Mouse (Mus musculus) lung, embryonic 14.5 days (tissue): ENCODE measurements at regions not wholly inside any gene's neighbourhood (a gene's known extent, or its start where the extent isn't known, plus 50 kb on each side); places are given as distances from the start of the nearest gene placed in this dataset.
A peak's percentile ranks its signal among the peaks of the same experiment; 100 is the strongest.

Source experiments
- ATAC-seq: fragments of 200-750 bp; cut with Nextera tagmentation; 2 replicates; pipeline ENCODE4 v1.8.0; 2017; ENCODE audit warnings: mild to moderate bottlenecking, moderate TSS enrichment, moderate library complexity; ENCODE audit not compliant: insufficient read depth
- DNase-seq: peaks from one replicate; pipeline ENCODE4 v3.0.0-alpha.2; 2015
- H3K27ac ChIP-seq: fragments of 300-500 bp; sonication (generic); 2 replicates; pipeline ENCODE4 v1.5.1; 2014; ENCODE audit warnings: low read depth, mild to moderate bottlenecking, moderate library complexity
- H3K27me3 ChIP-seq: fragments of 300-500 bp; sonication (generic); 2 replicates; pipeline ENCODE4 v1.6.1; 2014; ENCODE audit warnings: low read length, control low read depth; ENCODE audit not compliant: insufficient read depth
- H3K36me3 ChIP-seq: fragments of 300-500 bp; sonication (generic); 2 replicates; pipeline ENCODE4 v1.6.1; 2014; ENCODE audit warnings: control low read depth; ENCODE audit not compliant: insufficient read depth
- H3K4me1 ChIP-seq: fragments of 300-500 bp; sonication (generic); 2 replicates; pipeline ENCODE4 v1.6.1; 2014; ENCODE audit warnings: antibody characterized with exemption, control low read depth; ENCODE audit not compliant: insufficient read depth
- H3K4me2 ChIP-seq: fragments of 300-500 bp; sonication (generic); 2 replicates; pipeline ENCODE4 v1.6.1; 2014; ENCODE audit warnings: mild to moderate bottlenecking
- H3K4me3 ChIP-seq: fragments of 300-500 bp; sonication (generic); 2 replicates; pipeline ENCODE4 v1.5.1; 2014; ENCODE audit warnings: low read depth, low read length
- H3K9ac ChIP-seq: fragments of 300-500 bp; sonication (generic); 2 replicates; pipeline ENCODE4 v1.6.1; 2014
- H3K9me3 ChIP-seq: fragments of 300-500 bp; sonication (generic); 2 replicates; pipeline ENCODE4 v1.6.1; 2016; ENCODE audit warnings: low read depth, low read length, control low read depth
- CTCF ChIP-seq: IDR thresholded peaks from 2 replicates; pipeline ENCODE4 v1.5.1; 2016; ENCODE audit warnings: antibody characterized with exemption, low read depth
- WGBS: fragments of 180-500 bp; shearing (Covaris S2); extraction: QIAGEN DNeasy Blood & Tissue Kit; methylation state at CpG from one replicate; pipeline ENCODE4 v1.1.7; 2014; 5-methylcytosine and 5-hydroxymethylcytosine counted together

GRCm38 (mm10) chr5:80484676-80485075, 535.3 kb upstream of the Adgrl3 start:
- Histone ChIP-seq H3K4me3 (no peak overlapping the region), H3K9ac (no peak overlapping the region), H3K36me3 (no peaks in the 10 kb centered on the region), H3K27ac (no peak overlapping the region), H3K9me3 (no peaks in the 10 kb centered on the region), H3K4me2 (no peak overlapping the region), H3K4me1 (no peaks in the 10 kb centered on the region), H3K27me3 (no peaks in the 10 kb centered on the region)
- WGBS: 81% methylated on average over 3 of the region's 3 CpGs
- no peak for TF ChIP-seq CTCF
- ATAC-seq (no peak), DNase-seq (no peak)

- ATAC-seq: no peak
Measured at GRCm38 (mm10) chr5:80488332-80488731, 531.6 kb upstream of the Adgrl3 start.

GRCm38 (mm10) chr5:80508672-80509071, 511.3 kb upstream of the Adgrl3 start:
- H3K4me1 ChIP-seq: no peaks in the 10 kb centered on the region
- DNase-seq: peak; percentile 83
- 27% methylated on average over 2 of the region's 2 CpGs for WGBS
- no peaks in the 10 kb centered on the region for H3K9me3 ChIP-seq
- peak; percentile 67 for TF ChIP-seq CTCF
- no peaks in the 10 kb centered on the region for H3K36me3 ChIP-seq
- H3K4me2 ChIP-seq: no peak overlapping the region
- no peaks in the 10 kb centered on the region for H3K27me3 ChIP-seq
- no peak for ATAC-seq
- no peak overlapping the region for H3K4me3 ChIP-seq
- no peak overlapping the region for H3K27ac ChIP-seq
- no peak overlapping the region for H3K9ac ChIP-seq

More at GRCm38 (mm10) chr5:80488332-80488731, 531.6 kb upstream of the Adgrl3 start:
- no peak for TF ChIP-seq CTCF
- Histone ChIP-seq H3K36me3 (no peaks in the 10 kb centered on the region), H3K27me3 (no peaks in the 10 kb centered on the region), H3K9me3 (no peaks in the 10 kb centered on the region), H3K4me3 (no peak overlapping the region), H3K4me2 (no peak overlapping the region), H3K9ac (no peak overlapping the region), H3K27ac (no peak overlapping the region), H3K4me1 (no peaks in the 10 kb centered on the region)
- WGBS: 82% methylated on average over 1 of the region's 1 CpGs
- no peak for DNase-seq

GRCm38 (mm10) chr5:80539997-80540396, 479.9 kb upstream of the Adgrl3 start:
- ATAC-seq (no peak), DNase-seq (no peak)
- Histone ChIP-seq H3K4me2 (no peak overlapping the region), H3K4me1 (no peaks in the 10 kb centered on the region), H3K9me3 (no peaks in the 10 kb centered on the region), H3K9ac (no peak overlapping the region), H3K4me3 (no peak overlapping the region), H3K27me3 (no peaks in the 10 kb centered on the region), H3K36me3 (no peaks in the 10 kb centered on the region), H3K27ac (no peak overlapping the region)
- TF ChIP-seq CTCF: no peak
- 72% methylated on average over 1 of the region's 1 CpGs for WGBS

- no peak for TF ChIP-seq CTCF
- no peak overlapping the region for H3K4me3 ChIP-seq
- no peaks in the 10 kb centered on the region for H3K9me3 ChIP-seq
- no peak overlapping the region for H3K9ac ChIP-seq
- H3K4me2 ChIP-seq: no peak overlapping the region
- no peaks in the 10 kb centered on the region for H3K4me1 ChIP-seq
- no peaks in the 10 kb centered on the region for H3K36me3 ChIP-seq
- DNase-seq (no peak), ATAC-seq (no peak)
- 80% methylated on average over 7 of the region's 7 CpGs for WGBS
- H3K27me3 ChIP-seq: no peaks in the 10 kb centered on the region
- no peak overlapping the region for H3K27ac ChIP-seq
Measured at GRCm38 (mm10) chr5:80551673-80552072, 468.3 kb upstream of the Adgrl3 start.

- Histone ChIP-seq H3K9me3 (no peaks in the 10 kb centered on the region), H3K4me3 (no peak overlapping the region), H3K9ac (no peak overlapping the region), H3K4me1 (no peaks in the 10 kb centered on the region), H3K4me2 (no peak overlapping the region), H3K27ac (no peak overlapping the region), H3K36me3 (no peaks in the 10 kb centered on the region), H3K27me3 (no peaks in the 10 kb centered on the region)
- TF ChIP-seq CTCF: no peak
- no peak for ATAC-seq
- no peak for DNase-seq
- 60% methylated on average over 1 of the region's 1 CpGs for WGBS
Measured at GRCm38 (mm10) chr5:80578741-80579140, 441.2 kb upstream of the Adgrl3 start.

GRCm38 (mm10) chr5:80611571-80611970, 408.4 kb upstream of the Adgrl3 start:
- no peak for ATAC-seq
- no peak for DNase-seq
- no peak overlapping the region for H3K9ac ChIP-seq
- H3K36me3 ChIP-seq: no peaks in the 10 kb centered on the region
- no peak for TF ChIP-seq CTCF
- no peak overlapping the region for H3K4me3 ChIP-seq
- WGBS: 93% methylated on average over 3 of the region's 3 CpGs
- no peak overlapping the region for H3K27ac ChIP-seq
- no peak overlapping the region for H3K4me2 ChIP-seq
- H3K9me3 ChIP-seq: no peaks in the 10 kb centered on the region
- no peaks in the 10 kb centered on the region for H3K4me1 ChIP-seq
- no peaks in the 10 kb centered on the region for H3K27me3 ChIP-seq

- WGBS: 55% methylated on average over 3 of the region's 3 CpGs
- Histone ChIP-seq H3K4me3 (no peak overlapping the region), H3K9ac (no peak overlapping the region), H3K4me1 (no peaks in the 10 kb centered on the region), H3K27me3 (no peaks in the 10 kb centered on the region), H3K9me3 (no peaks in the 10 kb centered on the region), H3K27ac (no peak overlapping the region), H3K4me2 (no peak overlapping the region), H3K36me3 (no peaks in the 10 kb centered on the region)
- DNase-seq (peak; percentile 8), ATAC-seq (no peak)
- TF ChIP-seq CTCF: no peak
Measured at GRCm38 (mm10) chr5:80627225-80627624, 392.7 kb upstream of the Adgrl3 start.
